Mouse (Mus musculus): ENCODE data around the gene Efl1.

GRCm38 (mm10) chr7:82602008-82602407 lies 46.4 kb upstream of the Efl1 start:
- no peak for TF ChIP-seq POLR2A (IDR thresholded peaks at IDR 0.05; ENCODE audit: extremely low read depth, insufficient read depth, low read length)
- TF ChIP-seq CTCF (IDR thresholded peaks at IDR 0.05; ENCODE audit: low read depth, low read length) = no peak
